Mouse (Mus musculus) heart, embryonic 12.5 days (tissue): ENCODE data around the gene Ddx20. TPM values are rescaled to one million over a fixed set of nuclear protein-coding genes. Genes with fewer than 3 reads are reported as not detected.
A peak's percentile ranks its signal among the peaks of the same experiment; 100 is the strongest.

Source experiments
- ATAC-seq: fragments of 200-750 bp; cut with Nextera tagmentation; 2 replicates; pipeline ENCODE4 v1.8.0; 2017; ENCODE audit warnings: moderate TSS enrichment, moderate library complexity; ENCODE audit not compliant: insufficient number of reproducible peaks, low FRiP score
- H3K27ac ChIP-seq: fragments of 300-500 bp; sonication (generic); 2 replicates; pipeline ENCODE4 v1.5.1; 2016; ENCODE audit warnings: mild to moderate bottlenecking, moderate library complexity; ENCODE audit not compliant: poor library complexity, severe bottlenecking
- H3K27me3 ChIP-seq: fragments of 300-500 bp; sonication (generic); replicated peaks from 2 replicates; pipeline ENCODE4 v1.6.1; 2016; ENCODE audit warnings: mild to moderate bottlenecking, moderate library complexity
- H3K36me3 ChIP-seq: fragments of 300-500 bp; sonication (generic); 2 replicates; pipeline ENCODE4 v1.6.1; 2016; ENCODE audit warnings: mild to moderate bottlenecking, moderate library complexity
- H3K4me1 ChIP-seq: fragments of 300-500 bp; sonication (generic); replicated peaks from 2 replicates; pipeline ENCODE4 v1.6.1; 2016; ENCODE audit warnings: mild to moderate bottlenecking
- H3K4me2 ChIP-seq: fragments of 300-500 bp; sonication (generic); 2 replicates; pipeline ENCODE4 v1.6.1; 2016; ENCODE audit warnings: mild to moderate bottlenecking, moderate library complexity
- H3K4me3 ChIP-seq: fragments of 300-500 bp; sonication (generic); 2 replicates; pipeline ENCODE4 v1.5.1; 2016; ENCODE audit warnings: mild to moderate bottlenecking
- H3K9ac ChIP-seq: fragments of 300-500 bp; sonication (generic); 2 replicates; pipeline ENCODE4 v1.6.1; 2016; ENCODE audit warnings: mild to moderate bottlenecking, moderate library complexity
- H3K9me3 ChIP-seq: fragments of 300-500 bp; sonication (generic); replicated peaks from 2 replicates; pipeline ENCODE4 v1.6.1; 2016; ENCODE audit warnings: mild to moderate bottlenecking, moderate library complexity
- WGBS: fragments of 180-500 bp; shearing (Covaris S2); methylation state at CpG from one replicate; pipeline ENCODE4 v1.1.7; 2016; 5-methylcytosine and 5-hydroxymethylcytosine counted together
- polyA plus RNA-seq: library from polyadenylated mRNA; unstranded; fragments of >200 nt; fragmentation: Nextera tagmentation; extraction: Ambion mirVana; gene quantifications from 2 replicates; pipeline ENCODE4 v1.2.1, GENCODE M21; 2016

The Ddx20 gene
- polyA plus RNA-seq, 1 experiment from 2014 or later, result 23.8 TPM

- ATAC-seq, result peak; percentile 63
- peak overlapping the region; percentile 53 for H3K9ac ChIP-seq
- WGBS, result 26% methylated on average over 20 of the region's 20 CpGs
These were observed 8.4 kb upstream of the Ddx20 start for GRCm38 (mm10) chr3:105695476-105696386.

GRCm38 (mm10) chr3:105693327-105694080 is 6.1 kb upstream of the Ddx20 start:
- Histone ChIP-seq H3K36me3 (no peaks in the 10 kb centered on the region), H3K4me3 (no peak overlapping the region), H3K27me3 (peaks cover 8% of the 10 kb centered on the region; the same call in 1 of the 2 replicates), H3K4me1 (peaks cover 44% of the 10 kb centered on the region), H3K4me2 (no peak overlapping the region), H3K9ac (no peak overlapping the region), H3K9me3 (no peaks in the 10 kb centered on the region), H3K27ac (no peak overlapping the region)
- no peak for ATAC-seq
- 55% methylated on average over 14 of the region's 14 CpGs for WGBS

More at GRCm38 (mm10) chr3:105695476-105696386, 8.4 kb upstream of the Ddx20 start:
- no peaks in the 10 kb centered on the region for H3K9me3 ChIP-seq
- peaks cover 57% of the 10 kb centered on the region for H3K4me1 ChIP-seq
- peaks cover 8% of the 10 kb centered on the region; the same call in 1 of the 2 replicates for H3K27me3 ChIP-seq
- H3K36me3 ChIP-seq, result no peaks in the 10 kb centered on the region
- H3K4me3 ChIP-seq, result peak overlapping the region; percentile 23
- peak overlapping the region; percentile 57 for H3K4me2 ChIP-seq
- H3K27ac ChIP-seq, result peak overlapping the region; percentile 92

- H3K9ac ChIP-seq, result no peak overlapping the region
- no peak overlapping the region for H3K27ac ChIP-seq
- peaks cover 10% of the 10 kb centered on the region; the same call in 1 of the 2 replicates for H3K36me3 ChIP-seq
- no peak overlapping the region for H3K4me2 ChIP-seq
- H3K4me1 ChIP-seq, result peaks cover 12% of the 10 kb centered on the region; the same call in 1 of the 2 replicates
- H3K4me3 ChIP-seq, result no peak overlapping the region
- 91% methylated on average over 2 of the region's 2 CpGs for WGBS
- H3K9me3 ChIP-seq, result no peaks in the 10 kb centered on the region
- ATAC-seq, result no peak
- H3K27me3 ChIP-seq, result peaks cover 4% of the 10 kb centered on the region; the same call in 1 of the 2 replicates
These were observed 1.2 kb upstream of the Ddx20 start for GRCm38 (mm10) chr3:105688536-105688935.

GRCm38 (mm10) chr3:105686394-105687323 is 715 bp downstream of the Ddx20 start:
- Histone ChIP-seq H3K27ac (peak overlapping the region; percentile 80; the same call in 1 of the 2 replicates), H3K27me3 (no peaks in the 10 kb centered on the region), H3K4me1 (peaks cover 10% of the 10 kb centered on the region; the same call in 1 of the 2 replicates), H3K36me3 (peaks cover 21% of the 10 kb centered on the region), H3K4me3 (peak overlapping the region; percentile 97), H3K4me2 (peak overlapping the region; percentile 75), H3K9me3 (no peaks in the 10 kb centered on the region), H3K9ac (peak overlapping the region; percentile 96)
- ATAC-seq, result peak; percentile 56
- WGBS, result 8% methylated on average over 60 of the region's 60 CpGs

GRCm38 (mm10) chr3:105680346-105680745 is 7.0 kb downstream of the Ddx20 start:
- Histone ChIP-seq H3K27me3 (no peaks in the 10 kb centered on the region), H3K4me1 (no peaks in the 10 kb centered on the region), H3K4me3 (no peak overlapping the region), H3K9ac (no peak overlapping the region), H3K9me3 (no peaks in the 10 kb centered on the region), H3K27ac (no peak overlapping the region), H3K4me2 (no peak overlapping the region), H3K36me3 (peaks cover 50% of the 10 kb centered on the region)
- 93% methylated on average over 7 of the region's 7 CpGs for WGBS
- ATAC-seq, result no peak

GRCm38 (mm10) chr3:105675932-105676331 is 11.4 kb downstream of the Ddx20 start:
- H3K36me3 ChIP-seq, result peaks cover 25% of the 10 kb centered on the region
- ATAC-seq, result no peak
- H3K27ac ChIP-seq, result no peak overlapping the region
- no peak overlapping the region for H3K9ac ChIP-seq
- 56% methylated on average over 2 of the region's 2 CpGs for WGBS
- no peak overlapping the region for H3K4me3 ChIP-seq
- H3K4me2 ChIP-seq, result no peak overlapping the region
- H3K9me3 ChIP-seq, result no peaks in the 10 kb centered on the region
- no peaks in the 10 kb centered on the region for H3K27me3 ChIP-seq
- H3K4me1 ChIP-seq, result no peaks in the 10 kb centered on the region

- Histone ChIP-seq H3K9ac (no peak overlapping the region), H3K4me2 (no peak overlapping the region), H3K4me3 (no peak overlapping the region), H3K9me3 (no peaks in the 10 kb centered on the region), H3K4me1 (no peaks in the 10 kb centered on the region), H3K27ac (no peak overlapping the region), H3K36me3 (peaks cover 21% of the 10 kb centered on the region), H3K27me3 (no peaks in the 10 kb centered on the region)
- 18% methylated on average over 7 of the region's 7 CpGs for WGBS
- no peak for ATAC-seq
These were observed 12.7 kb downstream of the Ddx20 start for GRCm38 (mm10) chr3:105674595-105675218.

GRCm38 (mm10) chr3:105670801-105671200 is 16.6 kb downstream of the Ddx20 start:
- Histone ChIP-seq H3K9ac (no peak overlapping the region), H3K36me3 (no peaks in the 10 kb centered on the region), H3K9me3 (no peaks in the 10 kb centered on the region), H3K27me3 (peaks cover 12% of the 10 kb centered on the region), H3K4me2 (no peak overlapping the region), H3K4me3 (no peak overlapping the region), H3K4me1 (no peaks in the 10 kb centered on the region), H3K27ac (no peak overlapping the region)
- 70% methylated on average over 1 of the region's 1 CpGs for WGBS
- ATAC-seq, result no peak

- H3K9ac ChIP-seq, result no peak overlapping the region
- no peak overlapping the region for H3K27ac ChIP-seq
- no peak overlapping the region for H3K4me2 ChIP-seq
- no peaks in the 10 kb centered on the region for H3K9me3 ChIP-seq
- no peaks in the 10 kb centered on the region for H3K36me3 ChIP-seq
- ATAC-seq, result no peak
- H3K4me1 ChIP-seq, result no peaks in the 10 kb centered on the region
- no peak overlapping the region for H3K4me3 ChIP-seq
- 81% methylated on average over 3 of the region's 3 CpGs for WGBS
- H3K27me3 ChIP-seq, result peaks cover 12% of the 10 kb centered on the region
These were observed 17.6 kb downstream of the Ddx20 start for GRCm38 (mm10) chr3:105669776-105670175.

GRCm38 (mm10) chr3:105668161-105668560 is 19.2 kb downstream of the Ddx20 start:
- H3K9me3 ChIP-seq, result no peaks in the 10 kb centered on the region
- H3K4me3 ChIP-seq, result no peak overlapping the region
- H3K4me1 ChIP-seq, result no peaks in the 10 kb centered on the region
- no peak overlapping the region for H3K27ac ChIP-seq
- no peak overlapping the region for H3K9ac ChIP-seq
- ATAC-seq, result no peak
- peaks cover 14% of the 10 kb centered on the region for H3K27me3 ChIP-seq
- H3K36me3 ChIP-seq, result no peaks in the 10 kb centered on the region
- H3K4me2 ChIP-seq, result no peak overlapping the region
- WGBS, result 37% methylated on average over 9 of the region's 9 CpGs
